Mouse (Mus musculus) neural tube, embryonic 11.5 days (tissue): ENCODE measurements around the gene Cel. TPM values are rescaled to one million over a fixed set of nuclear protein-coding genes. Genes with fewer than 3 reads are reported as not detected.

Experiments used
- ATAC-seq: fragments of 200-750 bp; cut with Nextera tagmentation; 2 replicates; pipeline ENCODE4 v1.8.0; 2017; ENCODE audit warnings: moderate number of reproducible peaks, mild to moderate bottlenecking, moderate TSS enrichment, moderate library complexity; ENCODE audit not compliant: insufficient read depth, low FRiP score, low TSS enrichment
- DNase-seq: peaks from one replicate; pipeline ENCODE4 v3.0.0-alpha.2; 2015; ENCODE audit warnings: low spot score
- H3K27ac ChIP-seq: fragments of 300-500 bp; sonication (generic); 2 replicates; pipeline ENCODE4 v1.5.1; 2014; ENCODE audit warnings: low read depth, mild to moderate bottlenecking, low read length
- H3K27me3 ChIP-seq: fragments of 300-500 bp; sonication (generic); 2 replicates; pipeline ENCODE4 v1.6.1; 2014; ENCODE audit warnings: mild to moderate bottlenecking, low read length, mixed read lengths; ENCODE audit not compliant: control insufficient read depth, insufficient read depth
- H3K36me3 ChIP-seq: fragments of 300-500 bp; sonication (generic); 2 replicates; pipeline ENCODE4 v1.6.1; 2014; ENCODE audit warnings: mild to moderate bottlenecking, low read length, moderate library complexity, mixed read lengths; ENCODE audit not compliant: control insufficient read depth, insufficient read depth
- H3K4me1 ChIP-seq: fragments of 300-500 bp; sonication (generic); 2 replicates; pipeline ENCODE4 v1.6.1; 2014; ENCODE audit warnings: low read length, mixed read lengths; ENCODE audit not compliant: control insufficient read depth, insufficient read depth
- H3K4me2 ChIP-seq: fragments of 300-500 bp; sonication (generic); 2 replicates; pipeline ENCODE4 v1.6.1; 2014; ENCODE audit warnings: low read depth, mild to moderate bottlenecking, moderate library complexity
- H3K4me3 ChIP-seq: fragments of 300-500 bp; sonication (generic); 2 replicates; pipeline ENCODE4 v1.5.1; 2014; ENCODE audit warnings: low read depth, low read length
- H3K9ac ChIP-seq: fragments of 300-500 bp; sonication (generic); 2 replicates; pipeline ENCODE4 v1.6.1; 2014; ENCODE audit warnings: mild to moderate bottlenecking, low read length
- H3K9me3 ChIP-seq: fragments of 300-500 bp; sonication (generic); 2 replicates; pipeline ENCODE4 v1.6.1; 2016; ENCODE audit warnings: low read length; ENCODE audit not compliant: control insufficient read depth
- WGBS: fragments of 180-500 bp; shearing (Covaris S2); extraction: QIAGEN DNeasy Blood & Tissue Kit; methylation state at CpG from one replicate; pipeline ENCODE4 v1.1.7; 2014; 5-methylcytosine and 5-hydroxymethylcytosine counted together
- microRNA-seq: library from miRNA; unstranded; fragments of <30 nt; microRNA quantifications from one replicate; pipeline ENCODE4, GENCODE M21; 2016
- polyA plus RNA-seq: library from polyadenylated mRNA; unstranded; fragments of >200 nt; fragmentation: Nextera tagmentation; extraction: Ambion mirVana; gene quantifications from 2 replicates; pipeline ENCODE4 v1.2.1, GENCODE M21; 2014

The Cel gene
- polyA plus RNA-seq, 1 experiment from 2014 or later = not detected

DNA sequence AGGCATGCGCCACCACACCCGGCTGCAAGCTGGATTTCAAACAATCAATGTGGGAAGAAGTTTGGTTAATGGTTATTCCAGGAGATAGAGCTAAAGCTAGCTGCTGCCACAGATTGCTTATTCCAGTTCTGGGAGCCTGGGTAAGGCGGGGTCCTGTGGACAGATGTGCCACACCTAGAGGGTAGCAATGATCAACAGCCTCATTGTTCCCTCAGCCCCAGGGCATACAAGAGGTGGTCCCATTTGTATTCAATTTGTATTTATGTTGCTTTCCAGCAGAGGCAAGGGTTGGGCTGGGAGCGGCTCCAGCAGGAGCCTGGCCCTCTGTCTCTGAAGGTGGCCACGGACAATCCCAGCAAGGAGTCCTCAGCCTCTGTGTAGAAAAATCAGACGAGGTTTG, 56.9 kb downstream of the Cel start:
- ATAC-seq = no peak
- Histone ChIP-seq H3K4me1 (no peaks in the 10 kb centered on the region), H3K4me2 (no peak overlapping the region), H3K36me3 (no peaks in the 10 kb centered on the region), H3K27me3 (no peaks in the 10 kb centered on the region), H3K27ac (no peak overlapping the region), H3K9ac (no peak overlapping the region), H3K4me3 (no peak overlapping the region), H3K9me3 (no peaks in the 10 kb centered on the region)
- 80% methylated on average over 6 of the region's 6 CpGs for whole genome bisulfite sequencing
- no peak for DNase-seq

DNA sequence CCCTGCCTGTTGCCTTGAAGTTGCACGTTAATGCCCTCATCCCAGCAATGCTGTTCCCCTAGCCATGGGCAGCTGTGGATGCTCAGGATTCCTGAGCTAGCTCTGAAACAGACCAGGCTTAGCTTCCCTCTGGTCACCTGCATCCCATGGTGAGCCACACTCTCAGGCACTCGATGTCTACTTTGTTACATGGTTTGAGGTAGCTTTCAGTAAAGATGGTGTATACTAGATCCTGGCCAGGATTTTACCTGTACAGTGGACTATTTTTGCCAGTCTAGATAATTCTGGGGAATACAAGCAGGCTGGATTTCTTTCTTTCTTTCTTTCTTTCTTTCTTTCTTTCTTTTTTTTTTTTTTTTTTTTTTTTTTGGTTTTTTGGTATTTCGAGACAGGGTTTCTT, 57.4 kb downstream of the Cel start, which contains the start of gene Gm10134:
Gene Gm10134 (plus strand): TSS at position 301 of the 400 bp plus-strand sequence.
- H3K27ac ChIP-seq = no peak within 1 kb of the TSS
- no peaks in the 10 kb centered on the region for H3K9me3 ChIP-seq
- H3K4me2 ChIP-seq = no peak within 1 kb of the TSS
- 84% methylated on average over 3 of the region's 3 CpGs for WGBS
- no peaks in the 10 kb centered on the region for H3K27me3 ChIP-seq
- no peak within 1 kb of the TSS for H3K9ac ChIP-seq
- ATAC-seq = no peak
- H3K36me3 ChIP-seq = no peaks in the 10 kb centered on the region
- no peaks in the 10 kb centered on the region for H3K4me1 ChIP-seq
- no peak within 1 kb of the TSS for H3K4me3 ChIP-seq
- no peak for DNase-seq

Small RNAs within 50 kb of the gene (microRNA-seq; reads per million reads assigned to microRNA genes)
- gene Gm22824 = not detected

Other genes starting within 250 kb of the Cel start
- gene Ppp1r26, start 116.6 kb downstream of the Cel start, polyA plus RNA-seq = 4.0 and 5.0 TPM in 2 replicates
- 0.42 and 0.99 TPM in 2 replicates for gene 1700007K13Rik, start 97.1 kb downstream of the Cel start, polyA plus RNA-seq
- gene Mrps2, start 95.3 kb downstream of the Cel start, polyA plus RNA-seq = 66.7 and 66.9 TPM in 2 replicates
- 0.82 TPM in 1 of 2 replicates, not detected in the other for gene Gbgt1, start 66.5 kb downstream of the Cel start, polyA plus RNA-seq
- 1.0 TPM in 1 of 2 replicates, not detected in the other for gene Gm10134, start 57.3 kb downstream of the Cel start, polyA plus RNA-seq
- 62.8 and 86.7 TPM in 2 replicates for gene Ralgds, start 50.3 kb downstream of the Cel start, polyA plus RNA-seq
- gene Gtf3c5, start 20.3 kb upstream of the Cel start, polyA plus RNA-seq = 39.7 and 43.8 TPM in 2 replicates
- gene Gfi1b, start 58.6 kb upstream of the Cel start, polyA plus RNA-seq = 2.6 and 3.3 TPM in 2 replicates
- gene Tsc1, start 77.8 kb upstream of the Cel start, polyA plus RNA-seq = 24.1 TPM in 2 replicates
- gene Spaca9, start 136.3 kb upstream of the Cel start, polyA plus RNA-seq = 0.99 and 1.2 TPM in 2 replicates
- gene Ak8, start 136.8 kb upstream of the Cel start, polyA plus RNA-seq = 0.34 and 0.41 TPM in 2 replicates